Mouse (Mus musculus) adrenal gland, postnatal 4 days (tissue): ENCODE data around the gene Macrod2. TPM values are rescaled to one million over a fixed set of nuclear protein-coding genes. Genes with fewer than 3 reads are reported as not detected.

Experiments
- DNase-seq, 2 experiments: peaks; one replicate each; pipeline ENCODE4 v3.0.0; 2021 to 2022; ENCODE audit warnings: low spot score in 2 of 2, mixed read lengths in 2 of 2
- total RNA-seq, 2 experiments: library from RNA; stranded (reverse); gene quantifications; 2 replicates each; pipeline ENCODE4 v1.2.3; 2021

The Macrod2 gene
- total RNA-seq, 2 experiments from 2014 or later: 7.4 to 9.6 TPM

DNA sequence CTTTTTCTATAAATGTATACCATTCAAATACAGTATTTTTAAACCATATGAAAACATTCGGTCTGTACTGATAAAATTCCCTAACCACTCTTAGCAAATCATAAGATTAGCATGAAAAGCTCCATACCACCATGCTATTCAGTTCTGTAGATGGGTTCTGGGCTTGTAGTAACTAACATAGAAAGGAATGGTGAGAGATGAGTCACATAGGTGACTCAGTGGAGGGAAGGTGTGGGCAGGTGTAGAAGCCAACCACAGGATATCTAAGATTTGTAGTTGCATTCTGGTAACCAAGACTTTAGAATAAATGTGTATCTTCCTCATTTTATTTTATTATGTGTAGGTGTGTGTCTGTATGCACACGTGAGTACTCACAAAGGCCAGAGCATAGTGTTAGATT, 166.3 kb downstream of the Macrod2 start:
- no peak for DNase-seq

GRCm38 (mm10) chr2:140570874-140571273, 175.8 kb downstream of the Macrod2 start:
- no peak for DNase-seq

- DNase-seq: no peak
Observed at GRCm38 (mm10) chr2:140592537-140593261, 197.6 kb downstream of the Macrod2 start.

- no peak for DNase-seq
Observed at GRCm38 (mm10) chr2:140596906-140597305, 201.8 kb downstream of the Macrod2 start.

- DNase-seq: no peak
Observed at GRCm38 (mm10) chr2:140615451-140615850, 220.3 kb downstream of the Macrod2 start.

GRCm38 (mm10) chr2:140621730-140622337, 226.7 kb downstream of the Macrod2 start:
- DNase-seq: no peak

- no peak for DNase-seq
Observed at GRCm38 (mm10) chr2:140653481-140653880, 258.4 kb downstream of the Macrod2 start.

GRCm38 (mm10) chr2:140653978-140654377, 258.9 kb downstream of the Macrod2 start:
- DNase-seq: no peak

DNA sequence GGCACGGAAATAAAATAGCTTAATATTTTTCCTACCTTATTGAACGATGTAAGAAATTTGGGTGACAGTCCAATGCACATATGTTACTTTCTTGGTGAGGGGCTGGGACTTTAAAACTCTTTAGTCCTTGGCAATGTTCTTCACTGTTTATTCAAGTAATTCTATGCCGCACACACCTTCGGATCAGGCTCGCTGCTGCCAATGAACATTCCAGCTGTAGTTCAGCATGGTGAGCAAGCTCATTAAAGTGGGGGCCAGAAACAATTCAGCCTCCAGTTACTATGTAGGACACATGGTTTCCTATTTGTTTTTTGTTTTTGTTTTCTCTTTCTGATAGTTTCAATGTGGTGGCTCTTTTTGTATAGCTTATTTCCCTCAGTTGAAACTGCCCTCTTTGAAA, 267.6 kb downstream of the Macrod2 start:
- no peak for DNase-seq

DNA sequence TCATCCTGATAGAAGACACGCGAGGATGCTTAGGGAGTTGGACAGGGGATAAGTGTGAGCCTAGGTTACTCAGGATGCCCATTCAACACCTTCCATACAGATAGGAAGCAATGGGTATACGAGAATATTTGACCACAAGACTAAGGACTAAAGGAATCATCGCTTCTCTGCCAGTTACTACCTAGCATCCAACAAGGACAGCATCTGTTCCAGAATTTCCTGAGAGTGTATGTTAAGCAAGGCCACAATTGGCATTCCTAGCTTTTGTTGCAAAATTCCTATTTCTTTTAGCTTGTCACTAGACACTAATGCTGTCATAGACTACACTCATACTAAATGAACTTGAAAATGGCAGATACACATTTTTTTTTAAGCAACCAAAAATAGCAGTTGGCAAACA, 269.3 kb downstream of the Macrod2 start:
- no peak for DNase-seq

DNA sequence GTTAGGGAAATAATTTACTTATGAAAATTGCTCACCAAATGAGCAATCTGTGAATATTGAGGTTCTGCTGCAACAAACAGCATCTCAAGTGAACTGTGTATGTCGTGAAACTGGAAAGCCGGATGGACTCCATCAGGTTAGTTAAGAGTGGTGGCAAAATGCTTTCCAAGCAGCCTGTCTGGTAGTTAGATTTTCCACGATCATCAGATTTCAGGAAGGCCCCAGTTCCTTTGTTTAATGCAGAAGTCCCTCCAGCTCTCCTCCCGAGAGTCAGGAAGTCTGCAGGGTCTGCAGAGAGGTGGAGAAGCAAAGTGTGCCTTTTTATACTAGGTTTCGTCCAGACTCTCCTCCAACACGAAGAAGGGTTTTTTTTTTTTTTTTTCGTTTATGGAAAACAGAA, 271.7 kb downstream of the Macrod2 start:
- no peak for DNase-seq

GRCm38 (mm10) chr2:140667261-140668047, 272.3 kb downstream of the Macrod2 start:
- no peak for DNase-seq

DNA sequence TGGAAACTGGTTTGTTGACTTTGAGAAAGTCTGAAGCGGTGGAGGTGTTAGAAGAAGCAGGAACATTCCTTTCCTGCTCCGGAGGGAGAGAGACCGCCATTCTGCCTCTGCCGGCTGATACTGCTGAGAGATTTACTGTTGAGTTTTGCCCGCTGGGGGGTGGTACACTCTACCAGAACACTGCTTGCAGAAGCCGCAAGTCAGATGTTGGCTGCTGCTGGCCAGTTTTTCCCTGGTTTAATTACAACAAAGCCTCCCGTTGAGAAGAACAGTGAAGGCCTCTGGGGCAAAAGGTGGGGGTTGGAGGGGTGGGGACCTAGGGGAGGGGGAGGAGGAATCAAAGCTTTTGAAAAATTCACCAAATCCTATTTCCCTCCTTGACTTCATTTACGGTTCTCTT, 273.2 kb downstream of the Macrod2 start:
- DNase-seq: peak; percentile 21 to 44

DNA sequence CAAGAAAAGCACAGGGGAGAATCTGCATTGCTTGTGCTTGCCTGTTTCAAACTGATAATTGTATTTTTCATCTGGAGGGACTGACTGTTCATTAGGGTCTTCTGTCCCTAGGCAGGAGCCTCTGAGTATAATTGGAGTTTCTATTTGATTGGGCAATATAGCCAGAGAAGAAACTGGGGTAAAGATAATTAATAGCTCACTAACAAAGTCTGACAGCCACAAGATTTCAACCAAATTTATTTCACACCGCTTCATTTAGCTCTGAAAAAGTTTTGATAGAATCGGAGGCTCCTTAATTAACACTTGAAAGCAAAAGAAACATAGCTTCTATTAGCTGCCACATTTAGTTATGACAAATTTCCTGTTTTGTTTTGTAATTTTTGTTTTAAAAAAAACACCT, 274.0 kb downstream of the Macrod2 start:
- DNase-seq: no peak

DNA sequence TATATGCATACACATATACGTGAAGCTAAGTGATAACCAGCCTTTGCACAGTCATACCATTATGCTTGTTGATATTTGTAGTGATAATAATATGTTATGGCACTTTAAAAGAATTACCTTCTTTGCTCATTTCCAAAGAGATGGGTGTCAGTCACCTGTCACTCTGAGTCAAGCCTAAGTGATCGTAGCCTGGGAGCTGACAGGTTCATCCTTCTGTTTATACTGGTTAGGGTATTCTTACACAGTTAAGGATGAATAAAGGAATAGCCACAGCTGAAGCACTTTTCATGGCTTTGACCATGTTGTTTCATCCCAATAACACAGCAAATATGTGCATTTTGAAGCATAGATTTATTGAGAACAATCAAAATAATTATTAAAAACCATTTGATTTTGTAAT, 274.7 kb downstream of the Macrod2 start:
- DNase-seq: no peak

DNA sequence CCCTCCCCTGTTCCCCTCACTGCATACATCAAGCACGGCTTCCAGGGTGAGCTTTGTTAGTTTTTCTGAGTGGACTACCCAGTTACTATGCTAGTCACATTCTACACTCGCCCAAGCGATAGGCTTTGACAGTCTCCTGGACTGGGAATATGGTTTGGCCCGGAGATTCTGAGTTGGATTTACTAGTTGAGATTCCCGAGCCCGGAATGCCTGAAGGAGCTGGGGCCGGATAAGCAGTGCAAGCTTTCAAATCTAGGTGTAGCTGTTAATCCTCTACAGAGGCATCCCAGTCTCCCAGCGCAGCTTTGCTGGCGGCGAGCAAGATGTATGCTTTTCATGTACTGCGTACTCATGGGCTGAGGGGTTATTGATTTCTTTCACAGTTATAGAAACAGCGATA, 275.3 kb downstream of the Macrod2 start:
- DNase-seq: peak in 1 of 2 experiments; percentile 5

DNA sequence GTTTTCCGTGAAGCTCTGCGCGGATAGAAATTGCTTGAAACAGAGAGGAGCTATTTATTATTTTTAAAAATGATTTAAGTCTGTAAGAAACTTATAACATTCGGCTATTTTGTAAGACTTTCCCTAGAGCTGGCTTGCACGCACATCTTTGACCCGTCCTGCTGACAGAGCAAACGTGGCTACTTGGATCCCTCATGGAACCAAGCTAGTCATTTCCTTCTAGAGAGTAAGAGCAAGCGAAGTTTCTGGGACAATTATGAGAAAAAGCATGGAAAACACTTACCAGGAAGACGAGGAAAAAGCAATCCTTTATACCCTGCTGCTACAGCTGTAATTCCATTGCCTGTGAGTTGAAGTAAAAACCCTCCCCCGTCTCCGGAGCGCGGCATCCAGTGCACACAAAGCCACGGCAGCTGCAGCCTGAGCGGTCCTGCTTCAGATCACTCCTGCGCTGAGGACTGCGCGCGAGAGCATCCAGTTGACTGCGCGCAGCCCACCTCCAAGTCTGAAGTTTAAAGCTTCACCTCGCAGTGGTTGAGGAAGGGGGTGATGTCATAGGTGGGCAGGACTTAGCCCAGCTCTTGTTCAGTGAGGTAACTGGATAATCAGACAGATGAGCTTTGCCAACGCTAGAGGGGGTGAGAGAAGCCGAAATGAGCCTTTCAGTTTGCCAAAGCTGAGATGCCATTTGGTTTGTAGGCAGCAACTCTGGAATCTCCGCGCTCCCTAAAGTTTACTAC, 276.0 kb downstream of the Macrod2 start, which contains the start of gene Flrt3:
Flrt3 (minus strand) TSS at position 507 of the 740 bp plus-strand sequence.
- peak; percentile 20 to 59 for DNase-seq

DNA sequence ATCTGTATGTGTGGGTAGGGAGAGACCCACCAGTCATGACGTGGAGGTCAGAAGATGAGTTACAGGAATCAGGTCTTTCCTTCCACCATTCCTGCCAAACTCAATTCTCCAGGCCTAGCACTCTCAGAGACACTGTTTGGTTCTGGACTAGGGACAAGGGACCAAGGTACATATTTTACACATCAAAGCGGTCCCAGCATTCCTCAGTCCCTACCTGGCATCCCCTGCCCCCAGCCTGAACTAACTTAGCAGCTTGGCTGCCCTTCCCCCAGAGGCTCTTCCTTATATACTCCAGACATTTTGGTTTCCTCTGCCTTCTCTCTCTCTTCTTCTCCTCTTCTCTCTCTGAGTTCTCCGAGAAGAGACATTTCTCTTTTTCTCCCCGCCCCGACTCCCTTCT, 278.4 kb downstream of the Macrod2 start:
- no peak for DNase-seq

- no peak for DNase-seq
Observed at GRCm38 (mm10) chr2:140676728-140677127, 281.6 kb downstream of the Macrod2 start.

- no peak for DNase-seq
Observed at GRCm38 (mm10) chr2:140690906-140691305, 295.8 kb downstream of the Macrod2 start.

DNA sequence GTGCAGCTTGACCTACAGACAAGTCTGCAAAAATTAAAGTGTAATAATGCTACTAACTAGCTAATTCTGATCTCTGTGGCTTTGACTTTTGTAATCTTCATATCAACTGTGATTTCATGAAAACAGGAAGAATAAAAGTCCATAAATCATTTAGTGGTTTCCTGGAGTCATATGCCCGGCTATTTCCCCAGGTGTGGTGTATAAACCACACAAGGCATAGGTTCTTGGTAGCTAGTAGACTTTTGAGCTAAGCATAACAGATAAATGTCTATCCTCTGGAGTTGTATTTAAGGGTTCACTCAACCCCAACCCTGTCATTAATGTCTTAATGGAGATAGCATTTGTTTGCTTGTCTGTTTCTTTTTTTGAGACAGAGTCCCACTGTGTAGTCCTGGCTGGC, 296.3 kb downstream of the Macrod2 start:
- no peak for DNase-seq
